Mouse (Mus musculus) lung, embryonic 15.5 days (tissue): Measurements from ENCODE around the gene Plekhj1. TPM values are rescaled to one million over a fixed set of nuclear protein-coding genes. Genes with fewer than 3 reads are reported as not detected.
A peak's percentile ranks its signal among the peaks of the same experiment; 100 is the strongest.

Source experiments
- ATAC-seq: fragments of 200-750 bp; cut with Nextera tagmentation; 2 replicates; pipeline ENCODE4 v1.8.0; 2017; ENCODE audit warnings: moderate number of reproducible peaks, borderline replicate concordance; ENCODE audit not compliant: low FRiP score, low TSS enrichment; ENCODE audit errors: extremely low read depth
- H3K27ac ChIP-seq: fragments of 300-500 bp; sonication (generic); 2 replicates; pipeline ENCODE4 v1.5.1; 2015; ENCODE audit warnings: moderate library complexity, mild to moderate bottlenecking, inconsistent platforms
- H3K27me3 ChIP-seq: fragments of 300-500 bp; sonication (generic); 2 replicates; pipeline ENCODE4 v1.6.1; 2015; ENCODE audit warnings: inconsistent platforms
- H3K36me3 ChIP-seq: fragments of 300-500 bp; sonication (generic); 2 replicates; pipeline ENCODE4 v1.6.1; 2015; ENCODE audit warnings: inconsistent platforms
- H3K4me1 ChIP-seq: fragments of 300-500 bp; sonication (generic); 2 replicates; pipeline ENCODE4 v1.6.1; 2015; ENCODE audit warnings: inconsistent platforms
- H3K4me2 ChIP-seq: fragments of 300-500 bp; sonication (generic); 2 replicates; pipeline ENCODE4 v1.6.1; 2015; ENCODE audit warnings: inconsistent platforms, mild to moderate bottlenecking, moderate library complexity
- H3K4me3 ChIP-seq: fragments of 300-500 bp; sonication (generic); 2 replicates; pipeline ENCODE4 v1.5.1; 2015; ENCODE audit warnings: mild to moderate bottlenecking, inconsistent platforms
- H3K9ac ChIP-seq: fragments of 300-500 bp; sonication (generic); 2 replicates; pipeline ENCODE4 v1.6.1; 2015; ENCODE audit warnings: inconsistent platforms
- H3K9me3 ChIP-seq: fragments of 300-500 bp; sonication (generic); 2 replicates; pipeline ENCODE4 v1.6.1; 2016; ENCODE audit warnings: inconsistent platforms
- WGBS: fragments of 180-500 bp; shearing (Covaris S2); methylation state at CpG from one replicate; pipeline ENCODE4 v1.1.7; 2015; 5-methylcytosine and 5-hydroxymethylcytosine counted together
- polyA plus RNA-seq: library from polyadenylated mRNA; unstranded; fragments of >200 nt; fragmentation: Nextera tagmentation; extraction: Ambion mirVana; gene quantifications from 2 replicates; pipeline ENCODE4 v1.2.1, GENCODE M21; 2015

The Plekhj1 gene
- polyA plus RNA-seq, 1 experiment from 2014 or later = 118 TPM

- Histone ChIP-seq H3K27ac (no peak overlapping the region), H3K9ac (no peak overlapping the region), H3K36me3 (peaks cover 96% of the 10 kb centered on the region), H3K27me3 (no peaks in the 10 kb centered on the region), H3K4me2 (no peak overlapping the region), H3K4me1 (no peaks in the 10 kb centered on the region), H3K9me3 (no peaks in the 10 kb centered on the region), H3K4me3 (no peak overlapping the region)
- WGBS = 91% methylated on average over 11 of the region's 11 CpGs
- ATAC-seq = no peak
These were observed 12.5 kb downstream of the Plekhj1 start for GRCm38 (mm10) chr10:80785963-80786362.

GRCm38 (mm10) chr10:80784871-80785270 lies 13.6 kb downstream of the Plekhj1 start:
- no peak overlapping the region for H3K27ac ChIP-seq
- H3K4me2 ChIP-seq = no peak overlapping the region
- H3K4me3 ChIP-seq = no peak overlapping the region
- H3K36me3 ChIP-seq = peaks cover 96% of the 10 kb centered on the region
- no peaks in the 10 kb centered on the region for H3K27me3 ChIP-seq
- no peaks in the 10 kb centered on the region for H3K9me3 ChIP-seq
- H3K4me1 ChIP-seq = no peaks in the 10 kb centered on the region
- no peak overlapping the region for H3K9ac ChIP-seq
- 84% methylated on average over 12 of the region's 12 CpGs for WGBS
- no peak for ATAC-seq

- WGBS = 96% methylated on average over 2 of the region's 2 CpGs
- Histone ChIP-seq H3K4me1 (no peaks in the 10 kb centered on the region), H3K27ac (no peak overlapping the region)
These were observed 14.1 kb downstream of the Plekhj1 start for GRCm38 (mm10) chr10:80784302-80784701.

GRCm38 (mm10) chr10:80779565-80779964 lies 18.9 kb downstream of the Plekhj1 start:
- Histone ChIP-seq H3K4me1 (no peaks in the 10 kb centered on the region), H3K27me3 (no peaks in the 10 kb centered on the region), H3K9me3 (no peaks in the 10 kb centered on the region), H3K9ac (no peak overlapping the region), H3K27ac (no peak overlapping the region), H3K4me3 (no peak overlapping the region), H3K4me2 (no peak overlapping the region), H3K36me3 (peaks cover 97% of the 10 kb centered on the region)
- no peak for ATAC-seq

More at GRCm38 (mm10) chr10:80784302-80784701, 14.1 kb downstream of the Plekhj1 start:
- H3K4me2 ChIP-seq = no peak overlapping the region
- H3K4me3 ChIP-seq = no peak overlapping the region
- no peaks in the 10 kb centered on the region for H3K9me3 ChIP-seq
- H3K27me3 ChIP-seq = no peaks in the 10 kb centered on the region
- peaks cover 96% of the 10 kb centered on the region for H3K36me3 ChIP-seq
- ATAC-seq = no peak
- H3K9ac ChIP-seq = no peak overlapping the region

GRCm38 (mm10) chr10:80777123-80777522 lies 21.3 kb downstream of the Plekhj1 start:
- H3K9me3 ChIP-seq = no peaks in the 10 kb centered on the region
- WGBS = 86% methylated on average over 5 of the region's 5 CpGs
- no peak overlapping the region for H3K4me2 ChIP-seq
- H3K27me3 ChIP-seq = no peaks in the 10 kb centered on the region
- ATAC-seq = no peak
- H3K4me1 ChIP-seq = no peaks in the 10 kb centered on the region
- H3K27ac ChIP-seq = no peak overlapping the region
- no peak overlapping the region for H3K9ac ChIP-seq
- H3K4me3 ChIP-seq = no peak overlapping the region
- H3K36me3 ChIP-seq = peaks cover 96% of the 10 kb centered on the region

GRCm38 (mm10) chr10:80776358-80776869 lies 22.0 kb downstream of the Plekhj1 start:
- Histone ChIP-seq H3K36me3 (peaks cover 96% of the 10 kb centered on the region), H3K4me1 (no peaks in the 10 kb centered on the region), H3K4me3 (no peak overlapping the region), H3K27me3 (no peaks in the 10 kb centered on the region), H3K4me2 (no peak overlapping the region), H3K9ac (no peak overlapping the region), H3K9me3 (no peaks in the 10 kb centered on the region), H3K27ac (no peak overlapping the region)
- 84% methylated on average over 6 of the region's 6 CpGs for WGBS
- no peak for ATAC-seq

- no peak overlapping the region for H3K9ac ChIP-seq
- no peaks in the 10 kb centered on the region for H3K27me3 ChIP-seq
- no peak for ATAC-seq
- no peaks in the 10 kb centered on the region for H3K4me1 ChIP-seq
- no peak overlapping the region for H3K4me3 ChIP-seq
- WGBS = 88% methylated on average over 4 of the region's 4 CpGs
- H3K27ac ChIP-seq = no peak overlapping the region
- H3K36me3 ChIP-seq = peaks cover 96% of the 10 kb centered on the region
- H3K4me2 ChIP-seq = no peak overlapping the region
- no peaks in the 10 kb centered on the region for H3K9me3 ChIP-seq
These were observed 22.7 kb downstream of the Plekhj1 start for GRCm38 (mm10) chr10:80775731-80776130.

GRCm38 (mm10) chr10:80774981-80775380 lies 23.4 kb downstream of the Plekhj1 start:
- Histone ChIP-seq H3K36me3 (peaks cover 96% of the 10 kb centered on the region), H3K9ac (no peak overlapping the region), H3K4me3 (no peak overlapping the region), H3K4me2 (no peak overlapping the region), H3K27me3 (no peaks in the 10 kb centered on the region), H3K27ac (no peak overlapping the region), H3K9me3 (no peaks in the 10 kb centered on the region), H3K4me1 (no peaks in the 10 kb centered on the region)
- no peak for ATAC-seq
- 93% methylated on average over 4 of the region's 4 CpGs for WGBS

GRCm38 (mm10) chr10:80774549-80774948 lies 23.9 kb downstream of the Plekhj1 start:
- Histone ChIP-seq H3K9me3 (no peaks in the 10 kb centered on the region), H3K4me2 (no peak overlapping the region), H3K27me3 (no peaks in the 10 kb centered on the region), H3K4me3 (no peak overlapping the region), H3K9ac (no peak overlapping the region), H3K27ac (no peak overlapping the region), H3K36me3 (peaks cover 98% of the 10 kb centered on the region), H3K4me1 (no peaks in the 10 kb centered on the region)
- ATAC-seq = peak; percentile 61
- WGBS = 50% methylated on average over 2 of the region's 2 CpGs

- no peak overlapping the region for H3K9ac ChIP-seq
- H3K27ac ChIP-seq = no peak overlapping the region
- no peak for ATAC-seq
These were observed 24.6 kb downstream of the Plekhj1 start for GRCm38 (mm10) chr10:80773816-80774215.

GRCm38 (mm10) chr10:80768365-80768764 lies 30.1 kb downstream of the Plekhj1 start:
- Histone ChIP-seq H3K27ac (no peak overlapping the region), H3K4me2 (no peak overlapping the region), H3K27me3 (no peaks in the 10 kb centered on the region), H3K36me3 (peaks cover 76% of the 10 kb centered on the region), H3K4me3 (no peak overlapping the region), H3K9me3 (no peaks in the 10 kb centered on the region), H3K9ac (no peak overlapping the region), H3K4me1 (peaks cover 11% of the 10 kb centered on the region; the same call in 1 of the 2 replicates)
- no peak for ATAC-seq
- WGBS = 83% methylated on average over 6 of the region's 6 CpGs

More at GRCm38 (mm10) chr10:80773816-80774215, 24.6 kb downstream of the Plekhj1 start:
- Histone ChIP-seq H3K9me3 (no peaks in the 10 kb centered on the region), H3K4me1 (no peaks in the 10 kb centered on the region), H3K4me2 (no peak overlapping the region), H3K27me3 (no peaks in the 10 kb centered on the region), H3K4me3 (no peak overlapping the region), H3K36me3 (peaks cover 96% of the 10 kb centered on the region)
- WGBS = 77% methylated on average over 5 of the region's 5 CpGs

- WGBS = 59% methylated on average over 10 of the region's 10 CpGs
- Histone ChIP-seq H3K36me3 (peaks cover 55% of the 10 kb centered on the region), H3K9me3 (no peaks in the 10 kb centered on the region), H3K4me2 (no peak overlapping the region), H3K4me3 (no peak overlapping the region), H3K9ac (no peak overlapping the region), H3K4me1 (peaks cover 11% of the 10 kb centered on the region; the same call in 1 of the 2 replicates), H3K27me3 (no peaks in the 10 kb centered on the region), H3K27ac (peak overlapping the region; percentile 74)
- peak; percentile 39; the same call in 1 of the 2 replicates for ATAC-seq
These were observed 32.1 kb downstream of the Plekhj1 start for GRCm38 (mm10) chr10:80766161-80766815.
